Mouse (Mus musculus) c-Kit-positive CD71-positive TER-119-negative erythroid progenitor cells, embryonic 14.5 days (primary cell): Measurements from ENCODE around the gene Amy2a3.
"Not testable (repeated sequence)": the region's sequence is repeated elsewhere in the genome, so short reads cannot be mapped to it uniquely, and the experiment has no call there.

Experiments
- DNase-seq: peaks from one replicate; pipeline ENCODE4 v3.0.0-alpha.2; 2013; ENCODE audit warnings: low read depth

Amy2a3 gene

DNA sequence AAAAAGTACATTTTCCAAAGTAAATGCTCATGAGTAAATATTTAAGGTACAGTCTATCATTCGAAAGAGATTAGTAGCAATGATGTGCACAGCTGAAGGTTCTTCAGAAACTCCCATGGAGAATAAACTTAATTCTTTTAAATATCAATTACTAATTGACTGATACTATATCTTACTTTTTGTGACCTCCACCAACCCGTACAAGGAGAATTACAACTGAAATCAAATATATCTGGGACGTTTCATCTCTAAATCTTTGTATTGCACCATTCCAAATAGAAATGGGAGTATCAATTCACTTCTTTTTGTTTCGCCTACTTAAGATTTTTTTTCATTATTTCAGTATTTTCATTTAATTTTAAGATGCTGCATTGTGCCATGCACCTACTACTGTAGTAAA, at the start of gene Amy2a3:
Amy2a3 (minus strand) TSS at position 101 of the 400 bp plus-strand sequence.
- DNase-seq, result not testable (repeated sequence)

GRCm38 (mm10) chr3:113356558-113356957, 32.7 kb upstream of the Amy2a3 start, which contains the start of gene Amy2a2:
Gene Amy2a2 (minus strand): TSS chr3:113356658.
- not testable (repeated sequence) for DNase-seq

GRCm38 (mm10) chr3:113345484-113345883, 21.6 kb upstream of the Amy2a3 start:
- DNase-seq, result not testable (repeated sequence)

DNA sequence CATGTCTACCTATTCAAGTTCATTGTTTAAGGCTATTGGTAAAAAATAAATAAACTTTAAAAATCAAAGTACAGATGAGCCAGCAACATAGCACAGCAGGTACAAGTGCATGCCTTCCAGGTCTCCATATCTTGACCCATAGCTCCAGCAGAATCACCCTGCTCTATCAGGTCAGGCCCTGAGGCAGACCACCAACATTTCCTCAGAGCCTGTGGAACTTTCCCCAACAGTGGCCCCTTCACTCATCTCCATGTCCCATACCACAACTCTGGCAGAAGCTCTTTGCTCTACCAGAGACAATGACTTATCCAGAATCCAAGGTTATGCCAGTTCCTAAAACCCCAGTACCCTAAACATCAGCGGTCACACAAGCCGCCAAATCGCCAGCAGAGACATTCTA, 10.9 kb downstream of the Amy2a3 start:
- not testable (repeated sequence) for DNase-seq

- DNase-seq, result not testable (repeated sequence)
These were observed 32.5 kb downstream of the Amy2a3 start, which contains the start of gene Amy2a4 for GRCm38 (mm10) chr3:113291349-113291748. Gene Amy2a4 (minus strand): TSS chr3:113291449.

DNA sequence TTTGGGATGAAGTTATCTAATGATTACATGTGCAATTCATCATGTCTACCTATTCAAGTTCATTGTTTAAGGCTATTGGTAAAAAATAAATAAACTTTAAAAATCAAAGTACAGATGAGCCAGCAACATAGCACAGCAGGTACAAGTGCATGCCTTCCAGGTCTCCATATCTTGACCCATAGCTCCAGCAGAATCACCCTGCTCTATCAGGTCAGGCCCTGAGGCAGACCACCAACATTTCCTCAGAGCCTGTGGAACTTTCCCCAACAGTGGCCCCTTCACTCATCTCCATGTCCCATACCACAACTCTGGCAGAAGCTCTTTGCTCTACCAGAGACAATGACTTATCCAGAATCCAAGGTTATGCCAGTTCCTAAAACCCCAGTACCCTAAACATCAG, 43.6 kb downstream of the Amy2a3 start:
- DNase-seq, result not testable (repeated sequence)

GRCm38 (mm10) chr3:113279586-113279985, 44.3 kb downstream of the Amy2a3 start:
- DNase-seq, result not testable (repeated sequence)
